ENCODE assay signal across 17 mouse cellular contexts in the genomic region with DNA sequence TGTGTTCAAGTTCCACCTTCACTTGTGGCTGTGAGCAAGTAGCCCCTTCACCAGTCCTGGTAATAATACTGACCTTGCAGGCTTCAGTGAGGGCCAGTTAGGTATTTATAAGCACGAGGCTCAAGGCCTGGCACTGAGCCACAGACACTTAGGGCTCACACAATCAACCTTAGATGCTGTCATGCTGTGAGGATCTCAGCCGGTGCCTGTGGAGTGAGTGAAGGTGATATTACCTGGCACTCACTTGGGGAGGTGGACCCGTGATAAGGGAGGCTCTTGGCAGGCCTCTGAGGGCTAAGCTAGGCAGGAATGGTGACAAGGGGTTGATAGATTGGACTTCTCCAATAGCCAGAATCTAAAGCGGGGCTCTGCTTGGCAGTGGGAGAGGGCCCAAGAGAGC.
DNase-seq lines count a peak whose midpoint lies in the region; ATAC-seq lines count a peak whose summit lies in the region.
"Had no signal": no experiment of that assay in that cellular context is flagged by ENCODE, and none has a peak within 500 bp of the region (broad histone marks: within the 10 kb centered on the region; RNA-seq: fewer than 3 reads in every experiment).

No protein-coding gene starts in this region.

- peak; percentile 77 for ATAC-seq in heart, embryonic 15.5 days (replicated peaks; ENCODE audit: insufficient number of reproducible peaks, insufficient read depth, low FRiP score, low read depth)
- ATAC-seq in erythroid progenitor cell, adult 5-6 weeks (replicated peaks; ENCODE audit: low FRiP score, poor library complexity, severe bottlenecking) = no peak
- ATAC-seq in erythroblast, adult 5-6 weeks (replicated peaks; ENCODE audit: low FRiP score, poor library complexity, severe bottlenecking) = no peak
- ATAC-seq: activated CD4-positive, CD25-positive, alpha-beta regulatory T cell, adult 4 months; liver, embryonic 12.5 days had no signal

- H3K36me3 ChIP-seq in heart, embryonic 15.5 days = no peaks in the 10 kb centered on the region
- H3K36me3 ChIP-seq: G1E; hindbrain, embryonic 10.5 days; liver, embryonic 12.5 days had no signal

- no peaks in the 10 kb centered on the region for H3K9me3 ChIP-seq in heart, embryonic 15.5 days (replicated peaks)
- H3K9me3 ChIP-seq: hindbrain, embryonic 10.5 days; liver, embryonic 12.5 days had no signal

- peak overlapping the region; percentile 75 for H3K27ac ChIP-seq in heart, embryonic 15.5 days
- H3K27ac ChIP-seq: hindbrain, embryonic 10.5 days; kidney, postnatal 0 days; liver, embryonic 12.5 days had no signal

- H3K4me2 ChIP-seq in heart, embryonic 15.5 days = no peak overlapping the region
- H3K4me2 ChIP-seq: liver, embryonic 12.5 days had no signal

- H3K27me3 ChIP-seq in heart, embryonic 15.5 days = no peaks in the 10 kb centered on the region
- H3K27me3 ChIP-seq: liver, embryonic 12.5 days had no signal

- 17% methylated on average over 4 of the region's 4 CpGs for WGBS in heart, embryonic 15.5 days

- H3K9ac ChIP-seq in heart, embryonic 15.5 days = no peak overlapping the region
- H3K9ac ChIP-seq: liver, embryonic 12.5 days had no signal

- peak; percentile 38 for DNase-seq in adrenal gland, postnatal 25 days
- no peak for DNase-seq in adrenal gland, postnatal 4 days (ENCODE audit: low spot score in 2 of 2)
- peak; percentile 32 to 44 for DNase-seq in adrenal gland, postnatal 36 days
- DNase-seq in kidney, postnatal 36 days = peak; percentile 60 to 78
- no peak for DNase-seq in adipocyte (ENCODE audit: low spot score)
- DNase-seq: cerebellum, adult 11 months; embryo, embryonic 11 days; retina, postnatal 1 day; thymus, adult 2 months had no signal

- no peak overlapping the region for H3K4me3 ChIP-seq in heart, embryonic 15.5 days
- H3K4me3 ChIP-seq: hindbrain, embryonic 10.5 days; liver, embryonic 12.5 days had no signal

- peaks cover 62% of the 10 kb centered on the region for H3K4me1 ChIP-seq in heart, embryonic 15.5 days (replicated peaks)

Comparison
In these comparisons a context has a peak if more than half of its experiments do, and no peak if none do; other contexts are left out.
1. DNase-seq: peak in adrenal gland, postnatal 25 days (single experiment), adrenal gland, postnatal 36 days (2 of 2) and kidney, postnatal 36 days (2 of 2); none in adrenal gland, postnatal 4 days (0 of 2) and adipocyte (single experiment).